Mouse (Mus musculus) heart, embryonic 15.5 days (tissue): Measurements from ENCODE around the gene Myl4. TPM values are rescaled to one million over a fixed set of nuclear protein-coding genes. Genes with fewer than 3 reads are reported as not detected.

Experiments used
- ATAC-seq: fragments of 200-750 bp; cut with Nextera tagmentation; replicated peaks from 2 replicates; pipeline ENCODE4 v1.8.0; 2017; ENCODE audit warnings: low read depth, moderate TSS enrichment; ENCODE audit not compliant: insufficient number of reproducible peaks, insufficient read depth, low FRiP score
- H3K27ac ChIP-seq: fragments of 300-500 bp; sonication (generic); 2 replicates; pipeline ENCODE4 v1.5.1; 2015; ENCODE audit warnings: mild to moderate bottlenecking, inconsistent platforms
- H3K27me3 ChIP-seq: fragments of 300-500 bp; sonication (generic); 2 replicates; pipeline ENCODE4 v1.6.1; 2015; ENCODE audit warnings: inconsistent platforms
- H3K36me3 ChIP-seq: fragments of 300-500 bp; sonication (generic); 2 replicates; pipeline ENCODE4 v1.6.1; 2015; ENCODE audit warnings: mild to moderate bottlenecking, inconsistent platforms
- H3K4me1 ChIP-seq: fragments of 300-500 bp; sonication (generic); replicated peaks from 2 replicates; pipeline ENCODE4 v1.6.1; 2015; ENCODE audit warnings: inconsistent platforms
- H3K4me2 ChIP-seq: fragments of 300-500 bp; sonication (generic); 2 replicates; pipeline ENCODE4 v1.6.1; 2015; ENCODE audit warnings: inconsistent platforms, mild to moderate bottlenecking, moderate library complexity
- H3K4me3 ChIP-seq: fragments of 300-500 bp; sonication (generic); 2 replicates; pipeline ENCODE4 v1.5.1; 2015; ENCODE audit warnings: mild to moderate bottlenecking, inconsistent platforms
- H3K9ac ChIP-seq: fragments of 300-500 bp; sonication (generic); 2 replicates; pipeline ENCODE4 v1.6.1; 2015; ENCODE audit warnings: mild to moderate bottlenecking, inconsistent platforms
- H3K9me3 ChIP-seq: fragments of 300-500 bp; sonication (generic); replicated peaks from 2 replicates; pipeline ENCODE4 v1.6.1; 2016; ENCODE audit warnings: inconsistent platforms
- WGBS: fragments of 180-500 bp; shearing (Covaris S2); methylation state at CpG from one replicate; pipeline ENCODE4 v1.1.7; 2015; ENCODE audit warnings: mixed read lengths; 5-methylcytosine and 5-hydroxymethylcytosine counted together
- polyA plus RNA-seq: library from polyadenylated mRNA; unstranded; fragments of >200 nt; fragmentation: Nextera tagmentation; extraction: Ambion mirVana; gene quantifications from 2 replicates; pipeline ENCODE4 v1.2.1, GENCODE M21; 2015

The Myl4 gene
- polyA plus RNA-seq, 1 experiment from 2014 or later, result 1,694 TPM

- Histone ChIP-seq H3K4me1 (peaks cover 44% of the 10 kb centered on the region), H3K27ac (peak overlapping the region; percentile 67; the same call in 1 of the 2 replicates), H3K9ac (no peak overlapping the region), H3K4me2 (peak overlapping the region; percentile 50; the same call in 1 of the 2 replicates), H3K4me3 (no peak overlapping the region), H3K9me3 (no peaks in the 10 kb centered on the region), H3K27me3 (no peaks in the 10 kb centered on the region), H3K36me3 (peaks cover 28% of the 10 kb centered on the region; the same call in 1 of the 2 replicates)
- no peak for ATAC-seq
- WGBS, result 54% methylated on average over 13 of the region's 13 CpGs
Observed at GRCm38 (mm10) chr11:104582630-104583364, 32.3 kb downstream of the Myl4 start.

- ATAC-seq, result no peak
- Histone ChIP-seq H3K9me3 (no peaks in the 10 kb centered on the region), H3K27ac (no peak overlapping the region), H3K9ac (no peak overlapping the region), H3K4me2 (no peak overlapping the region), H3K4me3 (no peak overlapping the region), H3K27me3 (no peaks in the 10 kb centered on the region), H3K4me1 (peaks cover 30% of the 10 kb centered on the region), H3K36me3 (peaks cover 30% of the 10 kb centered on the region; the same call in 1 of the 2 replicates)
- 77% methylated on average over 5 of the region's 5 CpGs for WGBS
Observed at GRCm38 (mm10) chr11:104585495-104585894, 35.0 kb downstream of the Myl4 start.

GRCm38 (mm10) chr11:104587904-104588303, 37.4 kb downstream of the Myl4 start:
- peaks cover 13% of the 10 kb centered on the region; the same call in 1 of the 2 replicates for H3K4me1 ChIP-seq
- 91% methylated on average over 9 of the region's 9 CpGs for WGBS
- H3K27me3 ChIP-seq, result no peaks in the 10 kb centered on the region
- no peak overlapping the region for H3K4me3 ChIP-seq
- no peak for ATAC-seq
- peaks cover 30% of the 10 kb centered on the region; the same call in 1 of the 2 replicates for H3K36me3 ChIP-seq
- no peak overlapping the region for H3K27ac ChIP-seq
- no peak overlapping the region for H3K4me2 ChIP-seq
- H3K9me3 ChIP-seq, result no peaks in the 10 kb centered on the region
- H3K9ac ChIP-seq, result no peak overlapping the region

GRCm38 (mm10) chr11:104588513-104588912, 38.0 kb downstream of the Myl4 start:
- Histone ChIP-seq H3K4me3 (no peak overlapping the region), H3K9me3 (no peaks in the 10 kb centered on the region), H3K9ac (no peak overlapping the region), H3K27me3 (no peaks in the 10 kb centered on the region), H3K36me3 (peaks cover 30% of the 10 kb centered on the region; the same call in 1 of the 2 replicates), H3K27ac (no peak overlapping the region), H3K4me2 (no peak overlapping the region), H3K4me1 (peaks cover 7% of the 10 kb centered on the region; the same call in 1 of the 2 replicates)
- 58% methylated on average over 2 of the region's 2 CpGs for WGBS
- ATAC-seq, result no peak

- Histone ChIP-seq H3K27ac (no peak overlapping the region), H3K9ac (no peak overlapping the region), H3K36me3 (peaks cover 22% of the 10 kb centered on the region; the same call in 1 of the 2 replicates), H3K27me3 (no peaks in the 10 kb centered on the region), H3K4me3 (no peak overlapping the region), H3K4me1 (peaks cover 3% of the 10 kb centered on the region; the same call in 1 of the 2 replicates), H3K4me2 (no peak overlapping the region), H3K9me3 (no peaks in the 10 kb centered on the region)
- WGBS, result 58% methylated on average over 1 of the region's 1 CpGs
- no peak for ATAC-seq
Observed at GRCm38 (mm10) chr11:104589570-104589969, 39.1 kb downstream of the Myl4 start.

DNA sequence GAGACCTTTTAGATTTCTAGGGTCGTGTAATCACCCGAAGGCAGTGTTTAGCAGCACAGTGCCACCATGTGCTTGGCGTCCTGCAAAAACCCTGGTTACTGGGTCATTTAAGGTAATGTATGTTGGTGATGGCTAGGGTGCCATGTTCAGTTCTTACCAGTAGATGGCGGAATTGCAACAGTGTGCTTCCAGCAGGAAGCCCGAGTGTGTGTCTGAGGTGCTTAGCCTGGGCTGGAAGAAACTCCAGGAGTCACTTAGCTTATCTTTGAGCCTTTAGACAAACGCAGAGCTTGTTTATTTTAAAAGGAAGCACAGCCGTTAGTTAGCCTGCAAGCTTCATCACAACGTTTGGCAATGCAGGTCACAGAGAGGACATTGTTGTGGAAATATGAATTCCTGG, 39.7 kb downstream of the Myl4 start:
- H3K4me1 ChIP-seq, result peaks cover 3% of the 10 kb centered on the region; the same call in 1 of the 2 replicates
- no peak overlapping the region for H3K27ac ChIP-seq
- H3K4me3 ChIP-seq, result no peak overlapping the region
- no peak overlapping the region for H3K9ac ChIP-seq
- H3K9me3 ChIP-seq, result no peaks in the 10 kb centered on the region
- WGBS, result under 1% methylated on average over 8 of the region's 8 CpGs
- no peak overlapping the region for H3K4me2 ChIP-seq
- peaks cover 16% of the 10 kb centered on the region; the same call in 1 of the 2 replicates for H3K36me3 ChIP-seq
- H3K27me3 ChIP-seq, result no peaks in the 10 kb centered on the region
- peak; percentile 75 for ATAC-seq

GRCm38 (mm10) chr11:104592066-104592835, 41.8 kb downstream of the Myl4 start:
- H3K27ac ChIP-seq, result no peak overlapping the region

DNA sequence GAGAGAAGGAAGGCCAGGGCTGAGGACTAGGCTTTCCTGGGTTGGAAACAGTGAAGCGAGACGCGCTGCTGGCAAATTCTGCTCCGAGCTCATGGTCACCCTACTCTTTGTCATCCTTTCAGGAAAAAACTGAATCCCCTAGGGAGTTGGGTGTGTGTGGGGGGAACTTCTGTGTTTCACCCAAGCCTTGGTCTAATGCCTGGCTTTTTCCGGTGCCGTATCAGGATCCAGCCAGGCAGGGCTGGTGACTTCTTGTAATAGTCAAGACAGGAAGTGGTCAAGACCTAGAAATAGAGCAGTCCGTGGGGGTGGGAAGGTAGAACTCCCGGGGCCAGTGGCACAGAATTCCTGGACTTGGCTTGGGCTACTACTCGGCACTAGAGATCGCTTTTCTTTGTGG, 45.9 kb downstream of the Myl4 start:
- Histone ChIP-seq H3K9me3 (no peaks in the 10 kb centered on the region), H3K4me3 (no peak overlapping the region), H3K36me3 (no peaks in the 10 kb centered on the region), H3K4me1 (peaks cover 4% of the 10 kb centered on the region), H3K9ac (no peak overlapping the region), H3K27ac (no peak overlapping the region), H3K4me2 (peak overlapping the region; percentile 13; the same call in 1 of the 2 replicates), H3K27me3 (no peaks in the 10 kb centered on the region)
- 51% methylated on average over 10 of the region's 10 CpGs for WGBS
- ATAC-seq, result no peak

More at GRCm38 (mm10) chr11:104592066-104592835, 41.8 kb downstream of the Myl4 start:
- no peak for ATAC-seq
- Histone ChIP-seq H3K4me1 (peaks cover 7% of the 10 kb centered on the region), H3K4me3 (no peak overlapping the region), H3K9me3 (no peaks in the 10 kb centered on the region), H3K27me3 (no peaks in the 10 kb centered on the region), H3K36me3 (peaks cover 7% of the 10 kb centered on the region; the same call in 1 of the 2 replicates), H3K9ac (no peak overlapping the region), H3K4me2 (no peak overlapping the region)
- 64% methylated on average over 13 of the region's 13 CpGs for WGBS

GRCm38 (mm10) chr11:104599265-104599945, 48.9 kb downstream of the Myl4 start:
- H3K4me1 ChIP-seq, result peaks cover 4% of the 10 kb centered on the region
- H3K9ac ChIP-seq, result no peak overlapping the region
- no peaks in the 10 kb centered on the region for H3K27me3 ChIP-seq
- ATAC-seq, result peak; percentile 62; the same call in 1 of the 2 replicates
- H3K4me3 ChIP-seq, result no peak overlapping the region
- H3K27ac ChIP-seq, result peak overlapping the region; percentile 60; the same call in 1 of the 2 replicates
- no peaks in the 10 kb centered on the region for H3K36me3 ChIP-seq
- no peak overlapping the region for H3K4me2 ChIP-seq
- WGBS, result 67% methylated on average over 13 of the region's 13 CpGs
- no peaks in the 10 kb centered on the region for H3K9me3 ChIP-seq

GRCm38 (mm10) chr11:104600675-104601074, 50.2 kb downstream of the Myl4 start:
- Histone ChIP-seq H3K27me3 (no peaks in the 10 kb centered on the region), H3K36me3 (no peaks in the 10 kb centered on the region), H3K9ac (no peak overlapping the region), H3K4me3 (no peak overlapping the region), H3K4me1 (peaks cover 4% of the 10 kb centered on the region), H3K4me2 (no peak overlapping the region), H3K9me3 (no peaks in the 10 kb centered on the region), H3K27ac (no peak overlapping the region)
- ATAC-seq, result no peak
- 57% methylated on average over 4 of the region's 4 CpGs for WGBS

DNA sequence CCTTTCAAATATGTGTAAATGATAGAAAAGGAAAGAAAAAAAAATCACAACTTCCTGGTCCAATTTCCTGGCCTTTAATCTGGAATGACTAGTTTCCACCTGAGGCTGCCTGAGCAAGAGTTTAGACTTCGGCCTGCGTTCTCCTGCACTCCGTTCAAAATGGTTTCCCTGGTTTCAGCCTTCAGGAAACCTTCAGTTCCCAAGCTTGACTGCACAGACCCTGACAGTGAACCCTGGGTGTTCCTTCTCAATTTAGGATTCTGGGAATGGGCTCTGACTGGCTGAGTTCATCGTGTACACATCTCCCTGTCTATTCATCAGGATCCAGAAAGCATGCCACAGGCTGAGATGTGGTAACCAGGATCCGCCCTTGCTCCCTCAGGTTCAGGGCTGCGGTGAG, 53.7 kb downstream of the Myl4 start:
- ATAC-seq, result no peak
- no peak overlapping the region for H3K9ac ChIP-seq
- 74% methylated on average over 6 of the region's 6 CpGs for WGBS
- H3K9me3 ChIP-seq, result no peaks in the 10 kb centered on the region
- no peak overlapping the region for H3K4me3 ChIP-seq
- H3K27ac ChIP-seq, result no peak overlapping the region
- H3K4me2 ChIP-seq, result no peak overlapping the region
- H3K4me1 ChIP-seq, result peaks cover 7% of the 10 kb centered on the region
- 0 out of 2 replicates have a peak, but pooled peaks cover 2% of the 10 kb centered on the region for H3K27me3 ChIP-seq
- no peaks in the 10 kb centered on the region for H3K36me3 ChIP-seq
